Mouse (Mus musculus) bone marrow macrophage, adult 2 months (primary cell): Measurements from ENCODE around the gene Cdk5r1.

Experiments
- CTCF ChIP-seq: IDR thresholded peaks from 2 replicates; pipeline ENCODE4 v1.5.1; 2012; ENCODE audit warnings: low read depth, mild to moderate bottlenecking, low read length, moderate library complexity
- POLR2A ChIP-seq: IDR thresholded peaks from 2 replicates; pipeline ENCODE4 v1.6.1; 2012; ENCODE audit warnings: mild to moderate bottlenecking, low read depth, low read length, borderline replicate concordance

GRCm38 (mm10) chr11:80503726-80504452 lies 27.1 kb downstream of the Cdk5r1 start:
- no peak for TF ChIP-seq CTCF
- TF ChIP-seq POLR2A = no peak
